Mouse (Mus musculus): ENCODE results near the gene B4galt5. TPM values are rescaled to one million over a fixed set of nuclear protein-coding genes. Genes with fewer than 3 reads are reported as not detected.
"Not testable (repeated sequence)": the region's sequence is repeated elsewhere in the genome, so short reads cannot be mapped to it uniquely, and the experiment has no call there.

B4galt5 gene
- polyA plus RNA-seq (2015; fragmentation: Nextera tagmentation; extraction: Ambion mirVana), result 11.2 and 14.8 TPM in 2 replicates

DNA sequence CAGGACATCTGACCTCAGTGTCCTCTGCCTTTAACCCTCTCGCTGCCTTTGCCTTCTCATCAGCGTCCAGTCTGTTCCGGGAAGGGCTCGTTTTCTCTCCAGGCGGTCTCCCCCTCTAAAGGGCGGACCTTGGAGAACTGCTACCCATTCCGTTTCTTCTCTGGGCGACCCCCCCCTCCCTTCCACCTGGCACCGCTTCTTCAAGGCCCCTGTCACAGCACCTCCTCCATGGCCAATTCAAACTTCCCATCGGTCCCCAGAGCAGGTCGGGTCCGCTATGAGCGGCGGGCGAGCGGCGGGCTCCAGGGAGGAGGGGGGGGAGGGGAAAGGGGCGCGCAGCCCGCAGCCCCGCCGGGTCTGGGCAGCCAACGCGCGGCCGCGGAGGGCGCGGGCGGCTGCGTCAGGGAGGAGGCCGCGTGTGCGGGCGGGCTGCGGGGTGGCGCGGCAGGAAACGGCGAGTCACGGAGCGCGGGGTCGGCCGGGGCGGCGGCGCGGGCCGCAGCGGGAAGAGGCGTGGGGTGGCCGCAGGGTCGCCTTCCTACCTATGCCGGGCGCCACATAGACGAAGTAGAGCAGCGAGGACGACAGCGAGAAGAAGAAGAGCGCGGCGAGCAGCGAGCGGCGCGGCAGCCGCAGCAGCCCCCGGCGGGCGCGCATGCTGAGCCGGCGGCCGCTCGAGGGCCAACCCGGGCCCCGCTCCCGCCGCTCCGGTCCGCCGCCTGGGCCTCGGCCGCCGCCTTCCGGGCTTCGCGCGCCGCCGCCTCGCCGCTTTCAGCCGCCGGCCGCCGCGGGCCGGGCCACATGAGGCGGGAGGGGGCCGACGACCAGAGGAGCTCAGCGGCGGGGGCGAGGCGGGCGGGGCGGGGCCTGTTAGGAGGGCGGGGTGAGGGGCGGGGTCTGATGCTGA lies at the start of gene B4galt5:
Gene B4galt5 (minus strand): TSS at position 808 of the 907 bp plus-strand sequence.
- Histone ChIP-seq H3K4me1 (peaks cover 18% of the 10 kb centered on the region), H3K27ac (peak within 1 kb of the TSS; percentile 85), H3K4me3 (peak within 1 kb of the TSS; percentile 84), H3K9me3 (no peaks in the 10 kb centered on the region), H3K4me2 (peak within 1 kb of the TSS; percentile 87), H3K27me3 (no peaks in the 10 kb centered on the region), H3K9ac (peak within 1 kb of the TSS; percentile 72), H3K36me3 (no peaks in the 10 kb centered on the region)
- no peak for ATAC-seq (ENCODE audit: insufficient number of reproducible peaks, low FRiP score, low TSS enrichment, low read depth)
- WGBS, result under 1% methylated on average over 68 of the region's 111 CpGs

GRCm38 (mm10) chr2:167396420-167396819 lies 47.4 kb upstream of the B4galt5 start:
- 94% methylated on average over 9 of the region's 9 CpGs for WGBS
- H3K4me1 ChIP-seq; H3K4me3 ChIP-seq; H3K36me3 ChIP-seq; H3K9me3 ChIP-seq; H3K27me3 ChIP-seq; ATAC-seq (ENCODE audit: insufficient number of reproducible peaks, low FRiP score, low TSS enrichment, low read depth); H3K9ac ChIP-seq; H3K4me2 ChIP-seq; H3K27ac ChIP-seq: not testable (repeated sequence)

GRCm38 (mm10) chr2:167394426-167394825 lies 45.4 kb upstream of the B4galt5 start:
- H3K27ac ChIP-seq, result no peak overlapping the region
- no peaks in the 10 kb centered on the region for H3K4me1 ChIP-seq
- ATAC-seq (ENCODE audit: insufficient number of reproducible peaks, low FRiP score, low TSS enrichment, low read depth), result no peak
- H3K9ac ChIP-seq, result no peak overlapping the region
- H3K4me2 ChIP-seq, result no peak overlapping the region
- H3K36me3 ChIP-seq, result no peaks in the 10 kb centered on the region
- WGBS, result 88% methylated on average over 7 of the region's 7 CpGs
- H3K4me3 ChIP-seq, result no peak overlapping the region
- no peaks in the 10 kb centered on the region for H3K27me3 ChIP-seq
- no peaks in the 10 kb centered on the region for H3K9me3 ChIP-seq

- H3K27ac ChIP-seq, result no peak overlapping the region
- no peak overlapping the region for H3K4me3 ChIP-seq
- no peak overlapping the region for H3K9ac ChIP-seq
- 0 out of 2 replicates have a peak, but pooled peaks cover 5% of the 10 kb centered on the region for H3K4me1 ChIP-seq
- H3K9me3 ChIP-seq, result no peaks in the 10 kb centered on the region
- no peak overlapping the region for H3K4me2 ChIP-seq
- H3K27me3 ChIP-seq, result no peaks in the 10 kb centered on the region
- ATAC-seq (ENCODE audit: insufficient number of reproducible peaks, low FRiP score, low TSS enrichment, low read depth), result no peak
- H3K36me3 ChIP-seq, result no peaks in the 10 kb centered on the region
- WGBS, result 73% methylated on average over 6 of the region's 6 CpGs
These were observed 38.0 kb upstream of the B4galt5 start for GRCm38 (mm10) chr2:167386998-167387397.

- Histone ChIP-seq H3K36me3 (no peaks in the 10 kb centered on the region), H3K9ac (no peak overlapping the region), H3K9me3 (no peaks in the 10 kb centered on the region), H3K4me1 (0 out of 2 replicates have a peak, but pooled peaks cover 5% of the 10 kb centered on the region), H3K27ac (no peak overlapping the region), H3K4me3 (no peak overlapping the region), H3K27me3 (no peaks in the 10 kb centered on the region), H3K4me2 (no peak overlapping the region)
- 78% methylated on average over 4 of the region's 4 CpGs for WGBS
- no peak for ATAC-seq (ENCODE audit: insufficient number of reproducible peaks, low FRiP score, low TSS enrichment, low read depth)
These were observed 37.5 kb upstream of the B4galt5 start for GRCm38 (mm10) chr2:167386456-167386855.

- no peak for ATAC-seq (ENCODE audit: insufficient number of reproducible peaks, low FRiP score, low TSS enrichment, low read depth)
- WGBS, result 78% methylated on average over 13 of the region's 13 CpGs
- Histone ChIP-seq H3K4me3 (no peak overlapping the region), H3K9me3 (no peaks in the 10 kb centered on the region), H3K27ac (no peak overlapping the region), H3K27me3 (no peaks in the 10 kb centered on the region), H3K4me2 (no peak overlapping the region), H3K9ac (no peak overlapping the region), H3K36me3 (no peaks in the 10 kb centered on the region), H3K4me1 (0 out of 2 replicates have a peak, but pooled peaks cover 5% of the 10 kb centered on the region)
These were observed 34.7 kb upstream of the B4galt5 start for GRCm38 (mm10) chr2:167383666-167384083.

- no peak overlapping the region for H3K9ac ChIP-seq
- H3K4me3 ChIP-seq, result no peak overlapping the region
- H3K4me1 ChIP-seq, result 0 out of 2 replicates have a peak, but pooled peaks cover 5% of the 10 kb centered on the region
- no peak for ATAC-seq (ENCODE audit: insufficient number of reproducible peaks, low FRiP score, low TSS enrichment, low read depth)
- no peaks in the 10 kb centered on the region for H3K27me3 ChIP-seq
- 89% methylated on average over 7 of the region's 7 CpGs for WGBS
- H3K4me2 ChIP-seq, result no peak overlapping the region
- no peak overlapping the region for H3K27ac ChIP-seq
- no peaks in the 10 kb centered on the region for H3K36me3 ChIP-seq
- H3K9me3 ChIP-seq, result no peaks in the 10 kb centered on the region
These were observed 33.4 kb upstream of the B4galt5 start for GRCm38 (mm10) chr2:167382389-167382788.

DNA sequence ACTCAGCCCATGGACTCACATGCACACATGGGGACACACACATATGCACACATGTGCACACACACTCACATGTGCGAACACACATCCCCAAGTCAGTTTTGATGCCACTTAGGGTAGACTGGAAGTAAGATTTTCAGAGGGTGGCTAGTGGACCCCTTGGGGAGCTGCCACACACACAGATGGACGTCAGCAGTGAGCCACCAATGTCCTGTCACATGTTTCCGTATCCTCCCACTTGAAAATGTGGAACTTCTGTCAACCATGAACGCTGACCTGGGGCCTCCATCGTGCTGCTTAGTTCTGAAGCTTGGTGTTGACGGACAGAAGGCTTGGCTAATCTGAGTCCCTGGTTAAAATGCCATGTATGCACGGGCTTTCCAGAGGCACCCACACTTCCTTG lies 32.6 kb upstream of the B4galt5 start:
- 79% methylated on average over 7 of the region's 7 CpGs for WGBS

DNA sequence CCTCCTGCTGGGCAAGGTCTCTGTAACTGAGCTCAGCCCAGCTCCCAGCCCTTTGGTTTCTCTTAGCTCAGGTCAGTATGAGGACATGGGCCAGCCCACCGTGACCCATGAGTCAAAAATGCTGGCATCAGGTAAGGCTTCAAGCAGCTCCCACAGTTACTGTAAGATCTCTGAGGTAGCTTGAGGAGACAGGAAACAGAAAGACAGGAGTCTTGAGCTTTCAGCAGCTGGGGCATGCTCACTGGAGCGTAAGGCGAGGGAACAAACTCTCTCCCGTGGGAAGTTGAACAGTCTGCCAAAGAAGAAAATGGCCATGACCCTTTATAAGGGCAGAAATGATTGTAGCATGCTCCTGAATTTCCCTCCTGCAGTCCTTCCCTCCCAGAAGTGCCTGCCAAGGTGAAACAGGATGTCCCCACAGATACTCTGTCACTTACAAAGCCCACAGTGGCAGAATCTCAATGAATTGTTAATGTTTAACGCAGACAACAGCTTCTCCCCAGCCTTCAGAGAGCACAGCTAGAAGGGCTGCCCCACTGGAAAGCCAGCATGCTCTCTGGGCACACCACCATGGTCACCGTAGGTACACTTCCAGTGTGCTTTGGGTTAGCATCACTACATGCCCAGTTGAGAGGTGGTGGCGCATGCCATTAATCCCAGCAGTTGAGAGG lies 31.8 kb upstream of the B4galt5 start:
- no peaks in the 10 kb centered on the region for H3K9me3 ChIP-seq
- H3K27me3 ChIP-seq, result no peaks in the 10 kb centered on the region
- H3K27ac ChIP-seq, result no peak overlapping the region
- 60% methylated on average over 7 of the region's 7 CpGs for WGBS
- 0 out of 2 replicates have a peak, but pooled peaks cover 5% of the 10 kb centered on the region for H3K4me1 ChIP-seq
- no peak for ATAC-seq (ENCODE audit: insufficient number of reproducible peaks, low FRiP score, low TSS enrichment, low read depth)
- no peak overlapping the region for H3K4me3 ChIP-seq
- no peak overlapping the region for H3K4me2 ChIP-seq
- no peaks in the 10 kb centered on the region for H3K36me3 ChIP-seq
- no peak overlapping the region for H3K9ac ChIP-seq

More for the DNA sequence above, 32.6 kb upstream of the B4galt5 start:
- Histone ChIP-seq H3K27ac (no peak overlapping the region), H3K4me2 (no peak overlapping the region), H3K9me3 (no peaks in the 10 kb centered on the region), H3K4me3 (no peak overlapping the region), H3K36me3 (no peaks in the 10 kb centered on the region), H3K27me3 (no peaks in the 10 kb centered on the region), H3K9ac (no peak overlapping the region), H3K4me1 (0 out of 2 replicates have a peak, but pooled peaks cover 5% of the 10 kb centered on the region)
- ATAC-seq (ENCODE audit: insufficient number of reproducible peaks, low FRiP score, low TSS enrichment, low read depth), result no peak

- H3K27me3 ChIP-seq, result no peaks in the 10 kb centered on the region
- no peak for ATAC-seq (ENCODE audit: insufficient number of reproducible peaks, low FRiP score, low TSS enrichment, low read depth)
- no peak overlapping the region for H3K9ac ChIP-seq
- H3K9me3 ChIP-seq, result no peaks in the 10 kb centered on the region
- no peak overlapping the region for H3K4me2 ChIP-seq
- H3K4me3 ChIP-seq, result no peak overlapping the region
- H3K27ac ChIP-seq, result no peak overlapping the region
- H3K36me3 ChIP-seq, result no peaks in the 10 kb centered on the region
- WGBS, result 30% methylated on average over 4 of the region's 4 CpGs
- H3K4me1 ChIP-seq, result 0 out of 2 replicates have a peak, but pooled peaks cover 5% of the 10 kb centered on the region
These were observed 30.0 kb upstream of the B4galt5 start for GRCm38 (mm10) chr2:167378972-167379371.

GRCm38 (mm10) chr2:167377697-167378096 lies 28.7 kb upstream of the B4galt5 start:
- WGBS, result 21% methylated on average over 3 of the region's 3 CpGs

GRCm38 (mm10) chr2:167376160-167376564 lies 27.2 kb upstream of the B4galt5 start:
- Histone ChIP-seq H3K4me1 (peaks cover 7% of the 10 kb centered on the region), H3K4me2 (no peak overlapping the region), H3K27me3 (no peaks in the 10 kb centered on the region), H3K27ac (no peak overlapping the region), H3K4me3 (no peak overlapping the region), H3K9me3 (no peaks in the 10 kb centered on the region), H3K9ac (no peak overlapping the region), H3K36me3 (no peaks in the 10 kb centered on the region)
- 76% methylated on average over 8 of the region's 8 CpGs for WGBS
- ATAC-seq (ENCODE audit: insufficient number of reproducible peaks, low FRiP score, low TSS enrichment, low read depth), result no peak; the same call in 1 of the 2 replicates

More at GRCm38 (mm10) chr2:167377697-167378096, 28.7 kb upstream of the B4galt5 start:
- H3K27ac ChIP-seq, result no peak overlapping the region
- ATAC-seq (ENCODE audit: insufficient number of reproducible peaks, low FRiP score, low TSS enrichment, low read depth), result no peak
- H3K27me3 ChIP-seq, result no peaks in the 10 kb centered on the region
- no peak overlapping the region for H3K4me3 ChIP-seq
- H3K9me3 ChIP-seq, result no peaks in the 10 kb centered on the region
- H3K4me2 ChIP-seq, result no peak overlapping the region
- no peaks in the 10 kb centered on the region for H3K36me3 ChIP-seq
- no peak overlapping the region for H3K9ac ChIP-seq
- H3K4me1 ChIP-seq, result peaks cover 7% of the 10 kb centered on the region
